Mouse (Mus musculus) cerebellum, postnatal 4 days (tissue): ENCODE measurements at regions not wholly inside any gene's neighbourhood (a gene's known extent, or its start where the extent isn't known, plus 50 kb on each side); places are given as distances from the start of the nearest gene placed in this dataset.

Experiments
- DNase-seq, 2 experiments: peaks; one replicate each; pipeline ENCODE4 v3.0.0; 2022; ENCODE audit warnings: low spot score in 2 of 2, mixed read lengths in 1 of 2

DNA sequence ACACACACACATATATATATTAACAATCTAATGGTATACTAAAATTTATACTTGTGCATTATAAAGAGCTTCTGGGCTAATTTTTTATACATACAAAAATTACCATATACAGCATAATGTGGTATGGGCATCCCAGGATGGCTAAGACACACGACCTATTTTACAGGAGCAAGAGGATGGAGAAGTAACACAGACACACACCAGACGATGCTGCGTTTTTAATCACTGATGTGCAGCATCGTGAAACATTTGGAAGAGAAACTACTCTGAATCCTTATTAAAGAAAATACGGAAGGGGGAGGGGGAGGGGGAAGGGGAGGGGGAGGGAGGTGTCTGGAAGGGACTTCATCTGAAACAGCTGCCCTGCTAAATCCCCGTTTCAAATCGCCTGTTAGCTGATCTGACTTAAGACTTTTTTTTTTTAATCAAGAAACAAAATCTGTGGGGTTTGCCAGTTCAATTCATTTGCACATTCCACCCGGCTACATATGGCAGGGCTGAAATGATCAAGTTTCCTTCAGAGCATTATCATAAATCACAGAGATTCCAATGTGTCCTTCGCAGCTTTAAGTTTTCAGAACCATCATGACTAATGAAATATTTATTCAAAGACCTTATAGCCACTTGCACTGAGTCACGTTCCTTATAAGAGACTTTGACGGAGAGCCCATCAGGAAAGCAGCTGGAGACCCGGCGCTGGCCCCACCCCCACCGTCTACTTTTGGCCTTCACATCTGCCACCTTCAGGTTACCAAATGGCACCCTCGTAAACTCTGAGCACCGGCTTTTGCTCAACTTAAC, 89.4 kb upstream of the Rnd3 start:
- no peak for DNase-seq

DNA sequence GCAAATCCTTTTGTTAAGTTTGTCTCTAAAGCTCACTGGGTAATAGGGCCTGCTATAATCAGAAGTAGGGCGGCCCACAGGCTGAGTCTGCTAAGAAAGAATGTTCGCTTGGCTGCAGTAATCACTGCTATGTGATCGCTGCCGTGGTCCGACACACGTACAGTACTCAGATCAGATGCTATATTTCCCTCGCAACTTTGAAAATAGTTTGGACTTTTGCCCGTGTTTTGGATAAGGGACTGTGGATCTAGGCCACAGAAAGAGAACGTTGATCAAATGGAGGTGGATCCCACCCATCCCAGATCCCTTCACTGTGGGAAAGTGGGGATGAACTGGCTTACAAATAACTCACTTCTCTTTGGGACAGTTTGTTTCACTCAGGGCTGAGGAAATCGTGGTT, 88.5 kb upstream of the Rnd3 start:
- DNase-seq: no peak

DNA sequence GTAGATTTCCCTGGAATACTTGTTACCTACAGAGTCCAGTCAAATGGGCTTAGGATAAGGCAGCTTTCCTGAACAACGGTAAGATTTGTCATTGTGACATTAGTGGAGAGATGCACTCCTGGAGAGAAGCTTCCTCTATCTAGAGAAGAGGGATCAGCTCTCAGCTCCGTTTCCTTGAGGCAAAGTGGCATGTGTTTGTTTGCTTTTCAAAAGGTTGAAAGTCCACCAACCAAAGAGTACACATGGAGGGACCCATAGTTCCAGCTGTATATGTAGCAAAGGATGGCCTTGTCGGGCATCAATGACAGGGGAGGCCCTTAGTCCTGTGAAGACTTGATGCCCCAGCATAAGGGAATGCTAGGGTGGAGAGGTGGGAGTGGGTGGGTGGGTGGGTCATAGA, 87.9 kb upstream of the Rnd3 start:
- no peak for DNase-seq

DNA sequence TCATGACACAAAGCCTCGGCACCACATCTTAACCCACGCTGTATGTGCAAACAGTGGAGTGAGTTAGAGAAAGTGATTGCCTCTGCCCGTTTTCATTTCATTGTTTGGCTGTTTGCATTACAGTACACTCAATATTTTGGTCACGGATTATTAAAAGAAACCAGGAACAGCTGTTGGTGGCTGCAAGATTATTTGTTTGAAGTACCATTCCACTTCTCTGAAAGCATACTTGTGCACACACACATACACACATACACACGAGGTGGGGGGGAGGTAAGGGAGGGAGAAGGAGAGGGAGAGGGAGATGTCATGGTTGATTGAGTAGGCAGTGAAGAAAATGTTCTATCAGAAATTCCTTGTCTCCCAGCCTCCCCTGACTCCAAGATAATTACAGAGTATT, 85.5 kb upstream of the Rnd3 start:
- DNase-seq: no peak

DNA sequence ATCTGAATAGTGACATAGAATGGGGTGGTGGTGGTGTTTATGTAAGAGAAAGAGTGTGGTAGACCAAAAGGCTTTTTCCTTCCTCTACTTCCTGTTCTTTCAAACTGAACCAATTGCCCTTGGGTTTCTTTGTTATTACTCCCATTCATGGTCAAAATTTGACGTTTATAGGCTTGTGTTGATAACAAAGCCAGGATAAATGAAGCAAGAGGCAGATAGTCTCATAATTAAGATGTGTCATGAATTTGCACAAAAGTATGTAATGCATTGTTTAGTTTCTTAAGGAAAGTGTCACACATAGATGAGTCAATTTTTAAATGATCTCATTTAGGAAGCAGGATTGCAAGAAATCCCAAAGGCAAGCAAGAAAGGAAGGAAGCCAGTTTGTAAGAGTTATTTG, 73.9 kb upstream of the Rnd3 start:
- DNase-seq: no peak

DNA sequence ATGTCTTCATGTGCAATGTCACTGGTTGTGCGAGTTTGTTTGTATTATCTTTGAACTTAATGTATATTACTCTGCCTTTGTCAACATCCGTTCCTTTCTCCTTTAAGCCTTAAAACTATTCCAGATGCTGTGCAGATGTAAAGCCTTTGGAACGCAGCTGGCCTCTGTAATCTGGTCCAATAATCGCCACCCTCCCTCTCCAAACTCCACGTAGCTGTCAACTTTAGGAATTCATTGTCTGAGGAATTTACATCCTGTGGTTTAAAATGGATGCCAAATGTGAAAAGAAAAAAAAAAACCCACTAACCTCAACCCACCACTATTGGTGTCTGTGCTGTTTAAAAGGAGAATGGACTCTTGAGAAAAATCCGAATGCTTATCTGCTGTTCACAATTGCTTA, 70.8 kb upstream of the Rnd3 start:
- no peak for DNase-seq

DNA sequence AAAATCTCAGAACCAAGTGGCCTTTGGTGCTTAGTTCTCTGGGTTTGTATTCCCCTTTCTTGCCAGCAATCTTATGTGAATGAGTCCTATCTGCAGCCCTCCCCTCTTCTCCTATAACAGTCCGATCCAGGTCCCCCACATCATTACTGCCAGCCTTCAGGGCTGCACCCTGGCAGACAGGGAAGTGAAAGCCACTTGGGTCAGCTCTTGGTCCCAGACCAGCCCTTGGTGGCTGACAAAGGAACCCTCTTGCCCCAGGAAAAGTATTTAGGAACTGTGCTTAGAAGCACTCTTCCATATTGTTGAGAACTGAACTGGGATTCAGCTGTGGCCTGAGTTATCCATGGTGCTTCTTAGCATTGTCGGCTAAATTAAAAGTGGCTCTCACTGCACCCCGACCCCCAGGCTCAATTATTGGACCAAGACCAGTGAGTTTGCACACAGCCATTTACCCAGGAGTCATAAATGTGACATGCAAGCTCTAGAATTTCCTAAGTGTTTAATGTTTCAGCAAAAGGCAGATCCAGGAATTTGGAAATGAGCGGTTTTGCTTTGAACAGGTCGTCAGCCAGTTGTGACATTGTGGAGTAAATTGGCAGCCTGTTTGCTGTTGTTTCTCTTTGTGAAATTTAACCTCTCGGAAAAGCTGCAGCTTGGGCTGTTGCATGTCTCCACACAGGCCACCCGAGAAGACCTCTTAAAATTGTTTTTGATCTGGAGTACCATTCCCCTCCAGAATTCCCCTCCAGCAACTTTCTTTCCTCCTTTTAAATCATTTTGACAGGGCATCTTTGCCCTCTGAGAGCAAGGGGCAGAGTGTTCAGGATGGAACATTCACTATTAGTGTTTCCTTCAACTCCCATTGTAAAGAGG, 58.5 kb upstream of the Rnd3 start:
- DNase-seq: no peak

DNA sequence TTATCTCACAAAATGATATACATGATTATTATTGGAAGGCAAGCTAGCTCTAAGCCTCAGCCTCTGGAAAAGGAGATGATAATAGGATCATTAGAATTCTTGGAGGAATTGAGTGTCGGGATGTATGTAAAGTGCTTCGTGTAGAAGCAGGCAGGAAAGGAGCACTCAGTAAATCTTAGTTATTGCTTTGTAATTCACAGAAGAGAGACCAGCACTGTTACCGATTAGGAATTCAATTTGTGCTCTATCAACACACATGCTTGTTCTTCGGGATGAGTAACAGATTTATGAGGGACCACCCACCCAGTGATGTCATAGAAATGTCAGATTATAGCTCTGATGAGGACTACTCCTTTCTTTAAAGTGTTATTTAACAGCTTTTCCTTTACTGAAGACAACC, 57.4 kb upstream of the Rnd3 start:
- DNase-seq: no peak
